7 mouse cellular contexts compared by ENCODE assay signal in genomic region chr10:44529218-44530066, GRCm38 (mm10). TPM values are rescaled to one million over a fixed set of nuclear protein-coding genes. Genes with fewer than 3 reads are reported as not detected.
DNase-seq lines count a peak whose midpoint lies in the region; ATAC-seq lines count a peak whose summit lies in the region.

No protein-coding gene starts in this region.

- DNase-seq in adrenal gland, postnatal 10 days = peak; percentile 88
- DNase-seq in embryo, embryonic 9.5 days (ENCODE audit: extremely low spot score) = peak; percentile 84
- DNase-seq in gastrocnemius, postnatal 4 days (ENCODE audit: low spot score in 2 of 2) = peak; percentile 50 to 77
- DNase-seq in limb, embryonic 10.5 days (ENCODE audit: low spot score) = peak; percentile 90
- peak; percentile 70 for DNase-seq in skeletal muscle tissue, adult 2 months (ENCODE audit: low read depth, low spot score)

- ATAC-seq in intestine, embryonic 16.5 days = peak; percentile 94
- ATAC-seq in midbrain, embryonic 12.5 days (ENCODE audit: low FRiP score, low read depth) = peak; percentile 100

- peaks cover 3% of the 10 kb centered on the region for H3K4me1 ChIP-seq in intestine, embryonic 16.5 days (ENCODE audit: control insufficient read depth, insufficient read depth, low read length)
- H3K4me1 ChIP-seq in limb, embryonic 10.5 days = peaks cover 37% of the 10 kb centered on the region
- peaks cover 22% of the 10 kb centered on the region for H3K4me1 ChIP-seq in midbrain, embryonic 12.5 days

- peak overlapping the region; percentile 95 for H3K27ac ChIP-seq in intestine, embryonic 16.5 days (ENCODE audit: low read length)
- peak overlapping the region; percentile 88 for H3K27ac ChIP-seq in limb, embryonic 10.5 days
- H3K27ac ChIP-seq in midbrain, embryonic 12.5 days (replicated peaks) = no peak overlapping the region

- H3K4me3 ChIP-seq in intestine, embryonic 16.5 days (ENCODE audit: low read length) = peak overlapping the region; percentile 60
- H3K4me3 ChIP-seq in limb, embryonic 10.5 days = peak overlapping the region; percentile 66
- peak overlapping the region; percentile 53 for H3K4me3 ChIP-seq in midbrain, embryonic 12.5 days

- no peaks in the 10 kb centered on the region for H3K36me3 ChIP-seq in intestine, embryonic 16.5 days (ENCODE audit: control insufficient read depth, insufficient read depth, low read length)
- H3K36me3 ChIP-seq in limb, embryonic 10.5 days = no peaks in the 10 kb centered on the region
- H3K36me3 ChIP-seq in midbrain, embryonic 12.5 days = no peaks in the 10 kb centered on the region

- 0 out of 2 replicates have a peak, but pooled peaks cover 4% of the 10 kb centered on the region for H3K27me3 ChIP-seq in intestine, embryonic 16.5 days (replicated peaks; ENCODE audit: control insufficient read depth, insufficient read depth, low read length)
- H3K27me3 ChIP-seq in limb, embryonic 10.5 days (ENCODE audit: low read depth, poor library complexity, severe bottlenecking) = peaks cover 45% of the 10 kb centered on the region
- H3K27me3 ChIP-seq in midbrain, embryonic 12.5 days = peaks cover 54% of the 10 kb centered on the region

- peak overlapping the region; percentile 67 for H3K9ac ChIP-seq in intestine, embryonic 16.5 days (ENCODE audit: low read depth, low read length)
- peak overlapping the region; percentile 31 for H3K9ac ChIP-seq in midbrain, embryonic 12.5 days (replicated peaks)

- no peaks in the 10 kb centered on the region for H3K9me3 ChIP-seq in intestine, embryonic 16.5 days (ENCODE audit: control insufficient read depth, low read length)
- no peaks in the 10 kb centered on the region for H3K9me3 ChIP-seq in limb, embryonic 10.5 days (replicated peaks)
- no peaks in the 10 kb centered on the region for H3K9me3 ChIP-seq in midbrain, embryonic 12.5 days

- 0% methylated on average over 42 of the region's 42 CpGs for WGBS in intestine, embryonic 16.5 days
- under 1% methylated on average over 42 of the region's 42 CpGs for WGBS in limb, embryonic 10.5 days
- WGBS in midbrain, embryonic 12.5 days = under 1% methylated on average over 42 of the region's 42 CpGs

- H3K4me2 ChIP-seq in intestine, embryonic 16.5 days (ENCODE audit: low read depth, low read length) = peak overlapping the region; percentile 77
- peak overlapping the region; percentile 79 for H3K4me2 ChIP-seq in midbrain, embryonic 12.5 days (replicated peaks)

RNA-seq across cellular contexts. Expression of gene Prdm1, which starts 1.1 kb away (rescaled TPM):
- 1 to 10 TPM; 2.1 to 3.4 TPM for total RNA-seq in adrenal gland, postnatal 10 days (2021)
- 1 to 10 TPM; 2.3 to 2.9 TPM for total RNA-seq in gastrocnemius, postnatal 4 days (2021)
- polyA plus RNA-seq in intestine, embryonic 16.5 days (2015; fragmentation: Nextera tagmentation; extraction: Ambion mirVana) = 22.1 and 28.4 TPM in 2 replicates
- 3.6 and 5.5 TPM in 2 replicates for polyA plus RNA-seq in limb, embryonic 10.5 days (2016; fragmentation: Nextera tagmentation; extraction: Ambion mirVana)
- polyA plus RNA-seq in midbrain, embryonic 12.5 days (2016; fragmentation: Nextera tagmentation; extraction: Ambion mirVana) = 0.87 and 1.1 TPM in 2 replicates
